Mouse (Mus musculus) adrenal gland, postnatal 10 days (tissue): ENCODE measurements around the gene Fosl1. TPM values are rescaled to one million over a fixed set of nuclear protein-coding genes. Genes with fewer than 3 reads are reported as not detected.

ENCODE experiments used
- total RNA-seq, 2 experiments: library from RNA; stranded (reverse); gene quantifications; 2 replicates each; pipeline ENCODE4 v1.2.3; 2021

Fosl1 gene
- total RNA-seq, 2 experiments from 2014 or later: 0.18 TPM; not detected in 1

Other genes starting within 250 kb of the Fosl1 start
- gene Pacs1, start 174.4 kb upstream of the Fosl1 start, total RNA-seq: 10 to 100 TPM; 23.3 to 28.7 TPM
- 100 to 1,000 TPM; 149 to 167 TPM for gene Sf3b2, start 152.1 kb upstream of the Fosl1 start, total RNA-seq
- under 1 TPM; 0.27 to 0.51 TPM for gene Gal3st3, start 149.2 kb upstream of the Fosl1 start, total RNA-seq
- not detected for gene Catsper1, start 111.8 kb upstream of the Fosl1 start, total RNA-seq
- 1 to 10 TPM; 1.4 to 2.4 TPM for gene Cst6, start 98.0 kb upstream of the Fosl1 start, total RNA-seq
- gene Eif1ad, start 80.8 kb upstream of the Fosl1 start, total RNA-seq: 10 to 100 TPM; 33.6 to 37.8 TPM
- 100 to 1,000 TPM; 165 to 169 TPM for gene Banf1, start 80.4 kb upstream of the Fosl1 start, total RNA-seq
- gene Sart1, start 58.8 kb upstream of the Fosl1 start, total RNA-seq: 10 to 100 TPM; 63.6 to 65.1 TPM
- gene Tsga10ip, start 45.0 kb upstream of the Fosl1 start, total RNA-seq: not detected
- 100 to 1,000 TPM; 246 to 264 TPM for gene Drap1, start 22.6 kb upstream of the Fosl1 start, total RNA-seq
- gene AI837181, start 22.4 kb upstream of the Fosl1 start, total RNA-seq: 10 to 100 TPM; 42.5 to 43.8 TPM
- 10 to 100 TPM in 1 of 2 experiments, 1 to 10 TPM in 1; 9.4 to 11.5 TPM for gene Ccdc85b, start 10.3 kb downstream of the Fosl1 start, total RNA-seq
- 10 to 100 TPM; 74.9 to 99.3 TPM for gene Fibp, start 13.1 kb downstream of the Fosl1 start, total RNA-seq
- 1 to 10 TPM; 1.4 to 1.8 TPM for gene Ctsw, start 21.0 kb downstream of the Fosl1 start, total RNA-seq
- gene Efemp2, start 26.4 kb downstream of the Fosl1 start, total RNA-seq: 10 to 100 TPM; 48.8 to 50.9 TPM
- 10 to 100 TPM; 25.2 to 27.4 TPM for gene Mus81, start 40.9 kb downstream of the Fosl1 start, total RNA-seq
- 100 to 1,000 TPM; 651 to 659 TPM for gene Cfl1, start 42.9 kb downstream of the Fosl1 start, total RNA-seq
- gene 1700020D05Rik, start 56.2 kb downstream of the Fosl1 start, total RNA-seq: 1 to 10 TPM; 1.2 to 2.7 TPM
- 10 to 100 TPM in 1 of 2 experiments, 1 to 10 TPM in 1; 8.0 to 12.3 TPM for gene Snx32, start 63.0 kb downstream of the Fosl1 start, total RNA-seq
- not detected for gene Ovol1, start 113.1 kb downstream of the Fosl1 start, total RNA-seq
- gene Ap5b1, start 120.5 kb downstream of the Fosl1 start, total RNA-seq: 1 to 10 TPM; 6.3 to 7.3 TPM
- gene Rnaseh2c, start 154.3 kb downstream of the Fosl1 start, total RNA-seq: 100 to 1,000 TPM in 1 of 2 experiments, 10 to 100 TPM in 1; 98.8 to 108 TPM
- 10 to 100 TPM; 49.9 to 52.2 TPM for gene Kat5, start 162.7 kb downstream of the Fosl1 start, total RNA-seq
- 10 to 100 TPM; 54.1 to 55.7 TPM for gene Rela, start 189.9 kb downstream of the Fosl1 start, total RNA-seq
- 10 to 100 TPM; 52.5 to 68.0 TPM for gene Sipa1, start 216.2 kb downstream of the Fosl1 start, total RNA-seq
- 10 to 100 TPM; 49.2 to 50.6 TPM for gene Map3k11, start 241.2 kb downstream of the Fosl1 start, total RNA-seq
- 10 to 100 TPM; 54.8 to 85.4 TPM for gene Pcnx3, start 241.4 kb downstream of the Fosl1 start, total RNA-seq